Comparison of ENCODE assay signal across 13 mouse cellular contexts in genomic region chr6:4506791-4507190, GRCm38 (mm10). TPM values are rescaled to one million over a fixed set of nuclear protein-coding genes. Genes with fewer than 3 reads are reported as not detected.
A peak's percentile ranks its signal among the peaks of the same experiment; 100 is the strongest.
DNase-seq lines count a peak whose midpoint lies in the region; ATAC-seq and TF ChIP-seq lines count a peak whose summit lies in the region.
"Had no signal": no experiment of that assay in that cellular context is flagged by ENCODE, and none has a peak within 500 bp of the region (broad histone marks: within the 10 kb centered on the region; RNA-seq: fewer than 3 reads in every experiment).

No protein-coding gene starts in this region.

- 0 out of 2 replicates have a peak overlapping the region, but pooled peaks have one; percentile 82 for H3K27ac ChIP-seq in heart, postnatal 0 days (ENCODE audit: low read depth)
- 0 out of 2 replicates have a peak overlapping the region, but pooled peaks have one; percentile 83 for H3K27ac ChIP-seq in embryonic facial prominence, embryonic 10.5 days (replicated peaks)
- H3K27ac ChIP-seq in limb, embryonic 11.5 days (replicated peaks; ENCODE audit: low read depth, low read length) = no peak overlapping the region
- H3K27ac ChIP-seq: forebrain, embryonic 15.5 days; left cerebral cortex, adult 2 months had no signal

- H3K27me3 ChIP-seq in heart, postnatal 0 days (ENCODE audit: control insufficient read depth, insufficient read depth, low read length) = peaks cover 9% of the 10 kb centered on the region
- peaks cover 18% of the 10 kb centered on the region for H3K27me3 ChIP-seq in embryonic facial prominence, embryonic 10.5 days (replicated peaks; ENCODE audit: low read depth, poor library complexity, severe bottlenecking)
- no peaks in the 10 kb centered on the region for H3K27me3 ChIP-seq in limb, embryonic 11.5 days (ENCODE audit: control insufficient read depth, insufficient read depth, low read length)

- TF ChIP-seq CTCF in heart, postnatal 0 days (IDR thresholded peaks at IDR 0.05; ENCODE audit: low read depth) = no peak

- H3K9ac ChIP-seq in heart, postnatal 0 days (replicated peaks; ENCODE audit: low read depth, low read length) = 0 out of 2 replicates have a peak overlapping the region, but pooled peaks have one; percentile 53
- H3K9ac ChIP-seq in limb, embryonic 11.5 days (ENCODE audit: low read length) = no peak overlapping the region
- H3K9ac ChIP-seq: forebrain, embryonic 15.5 days had no signal

- TF ChIP-seq EP300 in heart, postnatal 0 days (IDR thresholded peaks at IDR 0.05; ENCODE audit: low read depth) = no peak

- peak overlapping the region; percentile 53 for H3K4me3 ChIP-seq in heart, postnatal 0 days (ENCODE audit: low read depth, low read length)
- H3K4me3 ChIP-seq in embryonic facial prominence, embryonic 10.5 days = peak overlapping the region; percentile 63
- H3K4me3 ChIP-seq in limb, embryonic 11.5 days (ENCODE audit: low read depth, low read length) = peak overlapping the region; percentile 44
- H3K4me3 ChIP-seq: forebrain, embryonic 15.5 days; left cerebral cortex, adult 2 months had no signal

- whole genome bisulfite sequencing in heart, postnatal 0 days = 68% methylated on average over 5 of the region's 5 CpGs
- 64% methylated on average over 5 of the region's 5 CpGs for WGBS in embryonic facial prominence, embryonic 10.5 days
- 72% methylated on average over 5 of the region's 5 CpGs for WGBS in limb, embryonic 11.5 days

- ATAC-seq in heart, postnatal 0 days (ENCODE audit: insufficient read depth, low read depth) = no peak
- no peak for ATAC-seq in limb, embryonic 11.5 days (ENCODE audit: insufficient number of reproducible peaks, low FRiP score, low TSS enrichment, low read depth)
- no peak for ATAC-seq in granulocyte monocyte progenitor cell, adult 5-6 weeks (replicated peaks; ENCODE audit: poor library complexity, severe bottlenecking)
- ATAC-seq in megakaryocyte-erythroid progenitor cell, adult 5-6 weeks (replicated peaks; ENCODE audit: low FRiP score, low TSS enrichment, poor library complexity, severe bottlenecking) = no peak
- ATAC-seq: forebrain, embryonic 15.5 days had no signal

- H3K9me3 ChIP-seq in heart, postnatal 0 days (replicated peaks; ENCODE audit: control insufficient read depth, low read length) = no peaks in the 10 kb centered on the region
- H3K9me3 ChIP-seq in embryonic facial prominence, embryonic 10.5 days = no peaks in the 10 kb centered on the region
- H3K9me3 ChIP-seq in limb, embryonic 11.5 days (ENCODE audit: control insufficient read depth, low read length) = no peaks in the 10 kb centered on the region
- H3K9me3 ChIP-seq: forebrain, embryonic 15.5 days; G1E had no signal

- no peaks in the 10 kb centered on the region for H3K4me1 ChIP-seq in heart, postnatal 0 days (ENCODE audit: control insufficient read depth, insufficient read depth)
- H3K4me1 ChIP-seq in embryonic facial prominence, embryonic 10.5 days = peaks cover 29% of the 10 kb centered on the region
- H3K4me1 ChIP-seq in limb, embryonic 11.5 days (ENCODE audit: control insufficient read depth, insufficient read depth, low read length) = peaks cover 5% of the 10 kb centered on the region; the same call in 1 of the 2 replicates

- H3K4me2 ChIP-seq in heart, postnatal 0 days (ENCODE audit: low read depth, low read length) = peak overlapping the region; percentile 74
- peak overlapping the region; percentile 49 for H3K4me2 ChIP-seq in limb, embryonic 11.5 days (ENCODE audit: low read depth, severe bottlenecking)

- DNase-seq in heart, postnatal 0 days (ENCODE audit: low spot score) = no peak
- no peak for DNase-seq in heart, postnatal 4 days
- peak; percentile 93 for DNase-seq in 3T3-L1 (ENCODE audit: low read depth, low spot score)
- no peak for DNase-seq in embryonic facial prominence, embryonic 10.5 days (ENCODE audit: low spot score)
- no peak for DNase-seq in limb, embryonic 11.5 days (ENCODE audit: low spot score)
- DNase-seq in gastrocnemius, adult 8-10 months (ENCODE audit: low spot score in 2 of 2) = no peak
- DNase-seq: adrenal gland, postnatal 10 days; cerebellum, adult 8-10 months had no signal

- no peaks in the 10 kb centered on the region for H3K36me3 ChIP-seq in heart, postnatal 0 days (replicated peaks; ENCODE audit: control insufficient read depth, insufficient read depth, low read length)
- peaks cover 23% of the 10 kb centered on the region for H3K36me3 ChIP-seq in embryonic facial prominence, embryonic 10.5 days (replicated peaks)
- 0 out of 2 replicates have a peak, but pooled peaks cover 3% of the 10 kb centered on the region for H3K36me3 ChIP-seq in limb, embryonic 11.5 days (ENCODE audit: control insufficient read depth, insufficient read depth, low read length)
- H3K36me3 ChIP-seq: forebrain, embryonic 15.5 days; G1E had no signal

RNA-seq across cellular contexts. Expression of gene Col1a2, which starts 2.2 kb away (rescaled TPM):
- 357 and 430 TPM in 2 replicates for total RNA-seq in heart, postnatal 0 days (2014; rRNA removed; ENCODE audit: low replicate concordance)
- 197 and 212 TPM in 2 replicates for polyA plus RNA-seq in heart, postnatal 0 days (2015; fragmentation: Nextera tagmentation; extraction: Ambion mirVana)
- total RNA-seq in heart, postnatal 4 days (2021) = 100 to 1,000 TPM; 597 to 657 TPM
- 117 and 176 TPM in 2 replicates for polyA plus RNA-seq in embryonic facial prominence, embryonic 10.5 days (2016; fragmentation: Nextera tagmentation; extraction: Ambion mirVana)
- polyA plus RNA-seq in limb, embryonic 11.5 days (2014; fragmentation: Nextera tagmentation; extraction: Ambion mirVana) = 243 and 265 TPM in 2 replicates
- not detected in 2 replicates for total RNA-seq in granulocyte monocyte progenitor cell, adult 5-6 weeks (2014; fragmentation: Nextera tagmentation)
- total RNA-seq in granulocyte monocyte progenitor cell, adult 5-6 weeks (2017) = 0.13 TPM in 1 of 2 replicates, not detected in the other
- 0.26 and 0.37 TPM in 2 replicates for total RNA-seq in megakaryocyte-erythroid progenitor cell, adult 5-6 weeks (2014; fragmentation: Nextera tagmentation)
- 0.80 and 0.91 TPM in 2 replicates for total RNA-seq in megakaryocyte-erythroid progenitor cell, adult 5-6 weeks (2017)
- 100 to 1,000 TPM in 1 of 4 experiments, 10 to 100 TPM in 3; 34.0 to 100 (median 47.3) TPM for total RNA-seq in gastrocnemius, adult 8-10 months (2022)
- polyA plus RNA-seq: G1E had no signal

Comparison
In these comparisons a context has a peak if more than half of its experiments do, and no peak if none do; other contexts are left out.
1. RNA of gene Col1a2, which starts 2.2 kb away (total RNA-seq): 597 to 657 TPM in heart, postnatal 4 days, 357 to 430 TPM in heart, postnatal 0 days and 34.0 to 100 TPM in gastrocnemius, adult 8-10 months; 0.26 to 0.91 TPM in megakaryocyte-erythroid progenitor cell, adult 5-6 weeks and 0.13 TPM in granulocyte monocyte progenitor cell, adult 5-6 weeks; every median in the first group is over 10 times any median in the second.
2. Peak in every context shown above with its lines, with median percentiles within 50 percentile points of each other: H3K4me3 ChIP-seq.